Mouse (Mus musculus) thymus, postnatal 36 days (tissue): ENCODE data around the gene Nfib.
A peak's percentile ranks its signal among the peaks of the same experiment; 100 is the strongest.

Source experiments
- DNase-seq, 2 experiments: peaks; one replicate each; pipeline ENCODE4 v3.0.0; 2022; ENCODE audit warnings: mixed read lengths in 2 of 2

Nfib gene

DNA sequence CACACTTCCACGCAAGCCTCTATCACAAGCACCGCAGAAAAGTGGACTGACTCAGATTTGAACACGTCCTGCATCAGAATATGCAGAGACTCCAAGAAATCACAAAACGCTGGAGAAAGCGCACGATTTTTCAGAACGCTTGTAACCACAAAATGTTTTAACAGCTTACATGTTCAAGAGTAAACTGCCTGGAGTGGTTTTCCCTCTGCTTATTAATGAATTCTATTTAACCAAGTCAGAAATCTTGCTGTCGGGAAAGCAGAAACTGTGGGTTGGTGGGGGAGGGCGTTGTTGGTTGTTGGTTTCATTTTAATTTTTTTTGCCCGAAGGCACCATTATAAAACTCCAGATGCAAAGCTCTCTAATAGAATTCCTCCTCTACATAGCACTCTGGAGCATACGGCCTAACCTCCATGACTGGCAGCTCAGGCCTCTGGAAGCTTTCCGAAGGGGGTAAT lies 82.4 kb downstream of the Nfib start:
- DNase-seq, result no peak

DNA sequence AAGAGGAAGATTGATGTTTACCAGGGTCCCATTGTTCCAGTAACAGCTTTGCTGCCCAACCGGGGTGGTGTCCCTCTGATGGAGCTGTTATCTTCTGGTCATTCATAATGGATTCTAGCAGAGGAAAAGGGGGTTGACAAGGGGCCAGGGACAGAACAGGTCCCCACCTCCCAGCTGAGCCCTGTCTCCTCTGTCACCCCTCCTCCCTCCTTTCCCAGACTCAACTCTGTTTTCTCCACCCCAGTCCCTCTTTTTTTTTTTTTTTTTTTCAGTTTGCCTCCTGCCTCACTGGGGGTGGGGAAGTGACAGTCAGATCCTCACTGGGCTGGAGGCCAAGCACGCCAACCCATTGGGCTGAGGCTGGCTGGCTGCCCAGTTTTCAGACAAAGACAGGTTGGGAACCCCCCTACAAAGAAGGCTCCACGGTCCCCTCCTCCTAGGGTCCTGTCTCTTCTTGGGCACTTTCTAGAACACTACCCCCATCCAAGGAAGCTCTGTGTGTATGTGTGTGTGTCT lies 83.2 kb downstream of the Nfib start:
- peak in 1 of 2 experiments; percentile 6 for DNase-seq

DNA sequence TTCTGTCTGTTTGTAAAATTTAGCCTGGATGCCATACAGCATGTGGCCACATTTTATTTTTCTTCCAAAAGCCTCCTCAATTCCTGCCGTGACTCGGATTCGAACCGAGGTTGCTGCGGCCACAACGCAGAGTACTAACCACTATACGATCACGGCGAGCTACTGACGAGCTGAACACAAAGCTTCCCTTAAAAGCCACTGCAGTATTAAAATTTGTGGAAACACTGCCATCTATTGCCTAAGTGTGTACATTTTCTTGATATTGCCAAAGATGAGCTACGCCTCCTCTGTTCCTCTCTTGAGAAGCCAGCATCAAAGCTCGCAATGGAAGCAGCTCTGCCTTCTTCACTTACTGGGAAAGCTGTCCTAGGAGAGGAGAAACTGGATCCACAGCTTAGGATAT lies 86.0 kb downstream of the Nfib start:
- no peak for DNase-seq

DNA sequence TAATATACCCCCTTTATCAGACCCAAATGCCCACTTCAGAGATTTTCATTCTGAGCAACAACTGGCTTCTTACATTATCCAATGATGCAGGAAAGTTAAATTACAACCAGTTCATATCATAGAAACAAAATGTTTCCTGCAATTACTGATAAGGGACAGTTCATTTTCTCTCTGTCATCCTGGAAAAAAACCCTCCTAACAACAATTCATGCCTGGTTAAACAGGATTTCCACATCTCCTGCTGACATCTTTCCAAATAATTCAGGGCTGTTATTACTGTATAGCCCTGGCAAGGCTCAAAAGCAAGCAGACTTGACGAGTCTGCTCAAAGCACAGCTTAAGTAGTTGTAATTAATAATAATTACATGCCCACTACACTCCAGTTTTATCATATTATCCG lies 86.5 kb downstream of the Nfib start:
- DNase-seq, result no peak

DNA sequence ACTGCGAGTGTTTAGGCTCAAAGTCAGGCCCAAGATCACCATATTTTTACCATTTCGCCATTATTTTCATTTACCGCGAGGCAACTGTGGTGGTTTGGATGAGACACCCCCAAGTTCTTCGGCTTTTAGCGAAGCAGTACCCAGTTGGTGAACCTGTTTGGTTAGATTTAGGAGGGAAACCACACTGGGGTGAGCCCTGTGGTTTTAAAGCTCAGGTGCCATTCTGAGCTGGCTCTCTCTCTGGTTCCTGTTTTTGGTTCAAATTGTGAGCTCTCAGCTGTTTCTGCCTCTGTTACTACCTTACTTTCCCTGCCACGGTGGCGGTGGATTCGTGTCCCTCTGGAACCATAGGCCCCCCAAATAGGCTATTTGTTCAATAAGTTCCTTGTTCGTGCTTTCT lies 88.3 kb downstream of the Nfib start:
- DNase-seq, result no peak

DNA sequence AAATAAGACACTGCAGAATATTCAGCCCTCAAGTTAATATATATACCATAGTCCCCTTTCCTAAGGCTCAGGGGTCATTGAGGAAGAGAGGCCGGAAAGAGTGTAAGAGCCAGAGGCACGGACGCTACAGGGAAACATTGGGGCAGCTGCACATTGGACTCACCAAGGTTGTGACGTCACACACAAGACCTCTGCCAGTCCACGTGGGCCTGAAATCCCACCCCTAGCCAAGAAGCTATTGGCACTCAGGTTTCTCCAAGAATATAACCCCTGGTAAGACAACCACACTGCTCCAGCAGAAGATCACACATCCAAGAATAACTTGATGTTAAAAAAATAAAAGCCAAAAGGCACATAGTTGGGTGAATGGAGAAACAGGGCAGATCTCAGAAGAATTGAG lies 89.8 kb downstream of the Nfib start:
- DNase-seq, result no peak

DNA sequence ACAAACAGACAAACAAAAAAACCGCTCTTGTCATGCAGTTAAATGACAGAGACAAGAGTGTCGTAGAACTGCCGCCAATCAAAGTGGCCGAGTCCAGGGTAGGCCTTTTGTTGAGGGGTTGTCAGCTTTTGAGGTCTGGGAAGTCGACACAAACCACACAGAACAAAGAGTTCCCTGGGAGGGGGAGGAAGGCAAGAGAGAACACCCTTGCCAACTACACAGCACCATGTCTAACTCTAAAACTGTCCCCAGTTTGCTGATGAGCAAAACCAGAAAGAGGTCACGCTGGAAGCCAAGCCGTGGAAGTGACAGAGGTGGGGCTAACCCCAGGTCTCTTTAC lies 91.1 kb downstream of the Nfib start:
- no peak for DNase-seq

DNA sequence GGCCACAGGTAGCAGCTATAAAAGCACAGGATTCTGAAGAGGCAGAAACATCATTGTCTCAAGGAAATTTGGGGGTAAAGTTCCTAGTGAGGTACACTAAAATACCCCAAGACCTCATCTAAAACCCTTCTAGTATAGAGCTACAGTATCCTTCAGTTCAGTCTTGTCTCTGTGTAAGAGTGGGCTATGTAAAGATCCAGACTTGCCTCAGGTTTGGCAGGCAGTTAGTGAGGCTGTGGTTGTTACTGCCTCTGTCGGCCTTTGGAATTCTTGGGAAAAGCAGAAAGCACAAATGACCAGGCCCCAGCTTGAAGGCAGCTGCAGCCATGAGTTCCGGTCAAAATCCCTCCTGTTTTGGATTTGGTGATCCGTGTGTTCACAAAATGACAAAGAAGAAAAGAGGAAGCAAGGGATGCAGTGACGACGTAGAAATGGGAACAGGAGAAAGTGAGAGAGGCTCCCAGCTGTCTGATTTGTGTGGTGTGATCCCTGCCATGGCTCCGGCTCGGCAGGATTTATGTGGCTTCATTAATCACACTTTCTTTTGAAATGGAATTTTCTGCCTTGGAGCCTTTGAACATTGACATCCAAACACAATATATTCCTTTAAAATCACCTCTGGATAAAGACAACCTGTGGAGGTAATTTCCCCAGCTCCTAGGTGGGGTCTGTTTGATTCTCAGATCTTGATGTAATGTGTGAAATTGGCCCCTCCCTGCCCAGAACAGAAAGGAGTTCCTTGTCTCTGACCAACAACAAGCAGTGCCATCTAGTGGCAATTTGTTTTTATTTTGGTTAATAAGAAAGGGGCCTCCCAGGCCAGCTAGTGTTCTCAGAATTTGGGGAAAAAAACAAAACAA lies 91.7 kb downstream of the Nfib start:
- DNase-seq, result no peak

DNA sequence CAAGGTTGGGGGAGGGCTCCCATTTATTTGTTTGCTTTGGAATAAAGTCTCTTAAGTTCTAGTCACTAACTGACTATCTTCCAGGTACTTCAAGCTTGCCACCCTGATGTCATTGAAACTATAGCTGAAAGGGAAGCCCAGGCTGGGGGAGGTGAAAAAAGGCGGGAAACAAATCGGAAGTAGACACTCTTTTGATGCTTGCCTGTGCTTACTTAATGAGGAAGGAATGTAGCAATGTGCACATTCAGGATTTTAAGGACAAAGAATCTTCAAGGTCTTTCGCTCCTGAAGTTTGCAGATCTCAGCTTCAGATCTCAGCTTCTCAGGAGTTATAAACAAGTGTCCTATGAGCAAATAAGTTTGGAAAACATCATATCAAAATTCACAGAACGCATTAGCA lies 95.9 kb downstream of the Nfib start:
- DNase-seq, result no peak

DNA sequence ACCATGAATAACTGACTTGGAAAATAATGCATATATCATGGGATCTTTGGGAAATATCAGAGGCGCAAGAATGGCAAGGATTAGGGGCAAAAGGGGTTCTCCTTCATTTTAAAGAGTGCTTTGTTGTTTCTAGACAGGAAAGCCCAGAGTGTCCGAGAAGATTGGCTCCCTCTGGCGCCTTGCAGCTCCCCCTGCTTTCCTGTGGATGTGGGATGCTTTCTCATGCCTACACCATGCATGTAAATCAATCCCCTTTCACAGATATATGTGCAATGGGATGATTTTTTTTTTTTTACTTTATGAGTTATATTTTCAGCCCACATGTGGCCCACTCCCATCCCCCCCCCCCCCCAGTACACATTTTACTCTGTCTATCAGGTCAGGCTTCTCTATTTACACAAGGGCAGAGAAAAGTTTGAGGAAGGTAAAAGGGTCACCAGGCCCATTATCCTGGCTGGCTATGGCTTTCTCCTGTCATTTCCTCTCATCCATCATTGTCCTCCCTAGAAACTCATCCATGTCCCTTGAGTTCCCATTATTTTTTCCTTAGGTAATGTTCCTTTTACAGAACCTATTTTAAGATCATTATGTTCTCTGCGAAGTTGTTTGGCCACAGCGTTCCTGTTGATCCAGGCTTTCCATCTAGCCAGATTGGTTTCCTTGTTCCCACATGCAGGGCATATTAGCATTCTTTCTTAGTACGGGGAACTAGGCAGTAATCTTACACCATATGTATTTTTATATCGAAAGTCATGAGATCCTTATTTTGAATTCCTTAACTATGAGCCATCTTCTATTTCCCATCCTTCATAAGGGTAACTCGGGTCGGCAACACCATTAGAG lies 96.6 kb downstream of the Nfib start:
- DNase-seq, result no peak

DNA sequence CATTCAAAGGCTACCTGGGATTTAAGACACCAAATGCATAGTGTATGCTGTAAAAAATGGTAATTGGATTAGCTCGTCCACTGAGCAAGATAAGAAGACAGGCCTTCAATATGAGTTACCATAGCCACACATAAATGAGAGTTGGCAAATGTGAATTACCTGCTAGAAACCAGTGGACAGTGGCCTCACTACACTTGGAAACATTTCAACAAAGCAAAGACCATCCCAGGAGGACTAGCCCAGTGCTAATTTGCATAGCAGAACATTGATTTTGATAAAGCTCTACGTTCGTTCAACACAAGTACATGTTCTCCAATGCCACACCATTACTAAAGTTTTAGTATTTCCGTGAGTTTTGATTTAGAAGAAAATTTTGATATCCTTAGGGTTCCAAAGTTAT lies 98.3 kb downstream of the Nfib start:
- no peak for DNase-seq

DNA sequence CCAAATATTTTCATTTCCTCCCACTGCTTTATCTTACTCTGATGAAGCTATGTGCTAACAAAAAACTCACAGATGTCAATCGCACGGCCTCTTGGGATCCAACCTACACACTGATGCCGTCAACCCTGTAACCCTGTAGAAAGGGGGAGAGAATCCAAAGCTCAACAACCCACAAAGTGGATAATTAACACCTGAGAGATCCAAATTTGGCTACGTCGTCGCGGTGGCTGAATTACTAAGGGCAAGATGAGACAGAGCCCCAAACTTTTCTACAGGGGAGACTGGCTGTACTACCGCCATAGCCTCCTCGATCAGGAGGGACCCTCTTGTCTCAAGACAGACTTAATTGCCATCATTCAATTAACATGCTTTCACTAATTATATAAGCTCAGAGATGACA lies 99.2 kb downstream of the Nfib start:
- no peak for DNase-seq

DNA sequence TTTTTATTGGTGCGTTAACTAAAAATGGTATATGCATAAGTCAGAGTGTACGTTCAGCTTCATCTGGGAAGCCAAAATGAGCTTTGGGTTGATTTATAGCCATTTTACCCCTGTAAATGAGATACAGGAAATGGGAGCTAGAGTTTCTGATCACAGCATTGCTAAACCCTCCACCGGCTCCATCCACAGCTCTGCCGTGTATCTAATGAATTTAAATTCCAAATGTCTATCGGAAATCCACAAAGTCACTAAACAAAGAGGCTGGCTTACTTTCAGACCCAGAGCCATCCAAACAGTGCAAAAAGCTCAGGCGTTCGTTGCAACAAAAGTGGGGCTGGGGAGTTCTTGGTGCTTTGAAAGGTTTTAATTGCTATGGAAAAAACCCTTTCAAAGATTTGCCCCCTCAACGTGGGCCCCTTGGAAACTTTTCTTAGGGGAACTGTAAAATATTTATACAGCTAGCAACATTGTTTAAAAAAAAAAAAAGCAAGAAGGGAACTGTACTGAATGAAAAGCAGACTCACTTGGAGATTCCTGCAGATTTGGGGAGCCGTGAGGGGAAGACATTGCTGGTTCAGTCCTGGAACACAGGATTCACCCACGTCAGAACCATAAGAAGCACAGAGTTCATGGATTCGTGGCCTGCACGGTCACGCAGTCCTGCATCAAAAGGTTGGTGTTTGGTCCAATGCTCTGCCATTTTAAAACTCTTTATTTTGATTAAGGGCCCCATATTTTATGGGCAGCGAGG lies 100.3 kb downstream of the Nfib start:
- no peak for DNase-seq

DNA sequence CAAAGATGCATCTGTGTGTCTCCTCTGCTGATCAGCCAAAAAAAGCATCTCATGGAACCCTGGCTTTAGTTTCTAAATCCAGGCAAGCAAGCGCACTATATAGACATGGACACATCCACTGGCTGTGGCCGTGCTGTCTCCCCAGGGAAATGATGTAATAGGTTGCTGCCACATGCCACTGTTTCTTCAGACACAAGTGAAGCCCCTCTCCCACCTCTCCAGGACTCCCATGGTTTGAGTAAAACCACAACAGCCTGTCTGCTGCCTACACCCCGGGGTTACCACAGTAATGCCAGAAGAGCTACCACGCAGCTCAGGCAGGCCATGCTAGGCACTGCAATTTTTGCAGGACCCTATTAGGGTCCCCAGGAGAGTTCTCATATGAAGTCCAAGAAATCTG lies 101.0 kb downstream of the Nfib start:
- no peak for DNase-seq

DNA sequence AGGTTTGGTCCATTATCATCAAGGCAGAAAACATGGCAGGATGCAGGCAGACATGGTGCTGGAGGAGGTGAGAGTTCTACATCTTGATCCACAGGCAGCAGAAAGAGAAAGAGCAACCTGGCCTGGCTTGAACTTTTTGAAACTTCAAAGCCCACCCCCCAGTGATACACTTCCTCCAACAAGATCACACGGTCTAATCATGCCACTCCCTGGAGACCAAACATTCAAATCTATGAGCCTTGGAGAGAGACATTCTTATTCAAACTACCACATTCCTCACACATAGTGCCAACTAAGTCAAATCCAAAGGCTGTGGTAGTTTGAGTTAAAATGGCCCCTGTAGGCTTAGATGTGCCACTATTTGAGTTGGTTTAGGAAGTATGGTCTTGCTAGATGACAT lies 104.9 kb downstream of the Nfib start:
- no peak for DNase-seq

DNA sequence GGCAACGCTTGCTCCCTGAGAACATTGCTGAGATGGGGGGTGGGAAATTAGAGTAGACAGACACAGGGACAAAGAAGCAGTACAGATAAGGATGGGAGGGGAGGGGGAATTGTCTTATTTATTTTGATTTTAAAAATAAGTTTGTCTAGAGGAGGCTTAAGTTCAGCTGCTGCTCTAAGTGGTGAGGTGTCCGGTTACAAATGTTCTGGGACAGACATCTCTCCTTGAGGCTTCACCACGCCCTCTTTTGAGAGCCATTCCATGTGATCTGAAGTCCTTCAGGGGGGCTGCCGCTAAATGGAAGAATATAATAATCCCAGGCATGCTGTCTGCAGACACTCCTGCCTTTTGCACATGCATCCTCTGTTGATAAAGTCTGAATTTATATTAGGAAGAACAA lies 107.1 kb downstream of the Nfib start:
- DNase-seq, result no peak

DNA sequence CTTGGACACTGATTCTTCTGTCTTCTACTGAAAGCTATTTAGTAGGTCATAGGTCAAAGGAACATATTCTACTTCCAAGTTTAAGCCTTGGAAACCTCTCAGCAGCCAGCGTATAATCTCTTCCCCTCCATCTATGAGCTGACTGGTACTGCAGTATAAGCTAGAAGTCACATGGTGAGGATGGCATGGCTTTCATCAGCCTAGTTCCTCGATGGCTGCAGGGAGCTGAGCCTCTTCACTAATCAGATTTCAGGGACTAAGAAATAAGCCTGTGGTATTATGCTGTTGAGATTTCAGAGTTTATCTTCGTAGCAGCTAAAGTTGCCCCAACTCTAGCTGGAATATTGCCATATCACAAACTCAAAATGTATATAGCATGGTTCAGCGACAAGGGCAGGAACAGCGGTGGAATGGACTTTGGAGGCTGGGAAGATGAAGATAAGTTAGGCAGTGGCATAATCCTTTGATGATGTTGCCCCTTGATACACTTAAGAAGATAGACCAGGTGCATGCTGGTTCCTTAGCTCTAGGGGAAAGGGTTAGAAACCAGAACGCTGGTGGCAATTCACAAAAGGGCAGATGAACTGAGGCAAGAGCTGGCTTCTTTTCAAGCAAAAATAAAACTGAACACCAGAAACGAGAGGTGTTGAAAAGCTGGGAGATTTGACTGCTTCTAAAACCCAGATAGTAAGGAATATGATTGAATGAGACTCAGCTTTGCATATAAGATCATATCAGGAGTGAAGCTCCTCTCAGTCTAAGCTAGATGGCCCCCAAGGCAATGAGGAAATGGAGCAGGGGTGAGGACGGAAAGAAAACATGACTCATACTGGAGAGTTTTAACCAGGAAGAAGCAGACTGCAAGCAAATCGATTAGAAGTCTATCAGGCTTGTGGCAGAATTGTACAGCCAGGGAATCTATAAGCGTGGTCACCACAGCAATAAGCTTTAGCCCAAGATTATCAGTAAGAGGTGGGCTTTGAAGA lies 111.6 kb downstream of the Nfib start:
- no peak for DNase-seq

DNA sequence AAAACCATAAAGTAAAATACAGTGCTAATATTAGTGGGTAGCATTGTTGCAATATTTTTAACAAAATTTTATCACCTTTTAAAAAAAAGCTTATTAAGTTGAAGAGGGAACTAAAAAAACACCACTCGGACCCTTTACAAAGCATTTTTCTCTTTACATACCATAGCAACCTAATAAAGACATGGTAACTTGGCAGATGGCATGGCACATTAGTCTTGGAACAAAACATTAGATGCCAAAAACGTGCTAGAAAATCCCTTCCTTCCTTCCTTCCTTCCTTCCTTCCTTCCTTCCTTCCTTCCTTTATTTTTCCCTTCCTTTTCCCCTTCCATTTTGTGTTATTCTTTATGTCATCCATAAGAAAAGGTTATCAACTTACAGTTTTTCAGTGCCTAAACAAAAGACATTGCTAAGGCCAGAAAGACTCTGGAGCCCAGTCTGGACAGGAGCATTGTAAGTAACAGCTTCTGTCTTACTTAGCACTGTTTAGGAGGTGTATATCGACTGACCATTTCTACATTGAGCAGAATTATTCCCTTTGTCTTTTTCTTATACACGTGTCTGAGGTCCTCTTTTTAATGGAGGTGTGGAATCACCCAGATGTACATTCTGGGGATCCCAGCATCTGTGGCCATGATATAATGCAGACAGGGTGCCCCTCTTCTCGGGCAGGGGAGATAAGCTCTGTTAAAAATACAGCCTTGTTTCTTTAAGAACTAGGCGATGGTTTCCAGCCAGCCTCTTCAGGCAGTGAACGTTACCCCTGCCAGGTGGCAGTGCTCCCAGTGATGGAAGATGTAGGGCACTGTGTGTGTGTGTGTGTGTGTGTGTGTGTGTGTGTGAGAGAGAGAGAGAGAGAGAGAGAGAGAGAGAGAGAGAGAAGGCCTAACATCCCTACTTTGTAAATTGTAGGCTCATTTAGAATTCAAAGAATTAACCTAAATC lies 113.2 kb downstream of the Nfib start:
- no peak for DNase-seq

DNA sequence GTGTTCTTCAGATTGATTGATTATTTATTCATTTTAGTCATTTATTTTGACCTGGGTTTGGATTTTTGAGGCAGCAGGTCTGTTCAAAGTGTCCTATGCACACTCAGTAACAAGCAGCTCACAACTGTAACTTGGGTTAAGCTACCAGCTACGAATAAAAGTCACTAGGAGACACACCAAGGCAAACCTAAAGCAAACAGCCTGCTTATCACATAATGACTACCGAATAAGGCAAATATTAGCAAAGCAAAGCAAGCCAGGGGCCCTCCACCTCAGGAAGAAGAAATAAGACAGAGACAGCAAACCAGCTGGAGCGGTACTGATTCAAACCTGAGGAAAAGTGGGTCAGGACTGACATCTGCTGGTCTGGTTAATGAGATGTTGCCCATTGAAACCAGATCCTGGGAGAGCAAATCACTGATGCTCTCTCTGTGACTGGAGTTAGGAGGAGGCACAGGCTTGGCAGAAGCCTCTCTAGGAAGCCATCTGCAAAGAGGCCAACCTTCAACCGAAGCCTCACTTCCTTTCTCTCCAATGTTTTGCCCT lies 116.1 kb downstream of the Nfib start:
- no peak for DNase-seq

DNA sequence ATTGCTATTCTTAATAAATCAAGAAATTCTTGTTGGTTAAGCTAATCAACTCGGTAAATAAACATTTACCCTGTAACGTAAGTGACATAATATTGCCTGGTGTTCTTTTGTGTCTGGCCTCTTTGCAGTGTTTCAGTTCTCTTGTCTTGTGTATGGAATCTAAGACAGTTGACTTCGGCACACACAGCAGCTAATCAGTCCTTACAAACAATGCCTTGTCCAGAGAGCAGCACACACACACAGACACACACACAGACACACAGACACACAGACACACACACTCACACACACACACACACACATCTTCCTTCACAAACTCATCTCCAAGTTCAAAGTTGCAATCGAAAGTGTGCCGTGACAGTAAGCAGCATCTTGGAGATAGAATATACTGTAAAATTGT lies 116.8 kb downstream of the Nfib start:
- DNase-seq, result no peak
